Mouse (Mus musculus): ENCODE results near the gene Crygn. TPM values are rescaled to one million over a fixed set of nuclear protein-coding genes. Genes with fewer than 3 reads are reported as not detected.
A peak's percentile ranks its signal among the peaks of the same experiment; 100 is the strongest.

Gene Crygn
- polyA plus RNA-seq, 1 experiment from 2014 or later = 1.4 TPM

DNA sequence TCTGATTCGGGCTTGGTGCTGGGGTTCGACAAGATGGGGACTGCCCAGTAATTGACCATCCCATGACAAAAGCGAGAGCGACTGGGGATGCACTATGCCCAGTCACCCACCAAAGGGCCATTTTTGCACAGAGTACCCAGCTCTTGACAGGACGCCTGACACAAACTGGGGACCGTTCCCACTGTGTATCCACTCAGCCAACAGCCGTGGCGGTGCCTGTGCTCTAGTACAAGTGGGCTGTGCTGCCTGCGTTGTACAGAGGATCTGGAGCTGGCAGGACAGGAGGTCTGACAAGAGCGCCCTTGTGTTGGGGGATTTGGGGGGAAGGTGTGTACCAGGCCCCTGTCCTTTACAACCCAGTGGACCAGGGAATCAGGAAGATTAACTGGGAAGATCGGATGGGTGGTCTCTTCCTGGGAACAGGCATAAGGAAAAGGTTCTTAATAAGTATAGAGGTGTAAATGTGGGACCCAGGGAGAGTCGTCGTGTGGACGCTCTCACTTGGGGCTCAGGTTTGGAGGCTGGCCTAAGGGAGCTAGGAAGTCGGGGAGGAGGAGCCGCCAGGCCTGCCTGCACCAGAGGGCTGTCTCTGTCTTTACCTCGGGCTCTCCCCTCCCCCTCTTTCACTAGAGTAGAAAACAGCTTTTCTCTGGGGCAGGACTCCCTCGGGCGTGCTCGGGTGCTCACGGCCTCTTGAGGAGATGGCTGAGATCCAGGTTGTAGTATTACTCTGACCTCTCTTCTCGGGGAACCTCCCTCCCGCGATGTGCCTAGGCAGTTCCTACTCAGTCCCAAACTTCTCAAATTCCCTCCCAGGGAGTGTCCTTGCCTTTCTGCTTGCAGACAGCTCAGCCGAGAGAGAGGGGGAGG is 6.3 kb downstream of the Crygn start:
- no peaks in the 10 kb centered on the region for H3K27me3 ChIP-seq (ENCODE audit: control insufficient read depth, insufficient read depth, low read depth, low read length)
- ATAC-seq = peak; percentile 74
- H3K4me3 ChIP-seq (ENCODE audit: low read depth, low read length) = peak overlapping the region; percentile 48
- H3K4me2 ChIP-seq (ENCODE audit: low read length) = peak overlapping the region; percentile 74
- H3K27ac ChIP-seq (ENCODE audit: low read length) = peak overlapping the region; percentile 74
- H3K9ac ChIP-seq (ENCODE audit: low read depth, low read length) = peak overlapping the region; percentile 72
- no peaks in the 10 kb centered on the region for H3K9me3 ChIP-seq (replicated peaks; ENCODE audit: control insufficient read depth, low read length, poor library complexity, severe bottlenecking)
- 1% methylated on average over 25 of the region's 25 CpGs for WGBS
- H3K4me1 ChIP-seq (ENCODE audit: control insufficient read depth, insufficient read depth, low read length) = peaks cover 12% of the 10 kb centered on the region
- no peaks in the 10 kb centered on the region for H3K36me3 ChIP-seq (ENCODE audit: control insufficient read depth, insufficient read depth, low read length)

DNA sequence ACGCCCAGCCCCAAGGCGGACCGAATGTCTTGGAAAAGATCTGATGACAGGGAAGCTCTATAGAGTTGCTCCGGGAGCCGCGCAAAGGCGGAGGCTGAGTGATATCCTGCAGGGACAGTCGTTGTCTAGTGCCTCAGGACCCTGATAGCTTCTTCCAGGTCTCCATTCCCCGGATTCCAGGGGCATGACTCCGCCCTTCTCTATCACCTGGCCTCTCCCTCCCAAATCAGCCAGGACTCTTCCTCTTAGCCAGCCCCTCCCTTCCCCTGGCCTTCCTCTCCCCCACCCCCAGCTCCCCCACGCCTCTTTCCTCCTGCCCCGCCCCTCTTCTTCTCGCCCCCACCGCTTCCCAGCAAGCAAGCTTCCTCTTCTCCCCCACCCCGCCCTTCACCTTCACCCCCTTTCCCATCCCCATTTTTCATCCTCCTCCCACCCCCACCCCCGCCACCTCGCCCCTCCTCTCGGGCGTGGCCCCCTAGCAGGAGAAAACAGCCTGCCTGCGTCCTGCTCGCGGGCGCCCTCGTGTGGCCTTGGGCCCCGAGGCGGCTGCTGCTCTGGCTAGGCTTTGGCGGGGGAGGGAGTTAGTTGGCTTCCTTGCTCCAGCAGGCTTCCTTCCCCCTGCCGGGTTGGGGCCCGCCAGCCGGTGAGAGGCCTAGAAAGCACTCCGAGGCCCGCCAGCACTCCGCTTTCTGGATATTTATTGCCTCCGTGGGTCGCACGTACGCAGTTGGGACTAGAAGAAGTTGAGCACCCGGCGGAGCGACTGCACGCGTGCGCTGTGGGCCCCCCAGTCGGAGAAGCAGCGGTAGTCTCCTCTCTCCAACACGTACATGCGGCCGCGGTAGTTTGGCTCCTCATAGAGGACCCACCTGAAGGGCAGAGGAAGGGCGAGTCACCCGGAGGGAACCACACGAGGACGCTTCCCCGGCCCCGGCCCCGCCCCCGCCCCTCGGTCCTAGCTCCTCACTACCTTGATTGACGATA is 7.2 kb downstream of the Crygn start:
- ATAC-seq = peak; percentile 82
- Histone ChIP-seq H3K36me3 (ENCODE audit: control insufficient read depth, insufficient read depth, low read length) (no peaks in the 10 kb centered on the region), H3K4me2 (ENCODE audit: low read length) (peak overlapping the region; percentile 74), H3K4me3 (ENCODE audit: low read depth, low read length) (peak overlapping the region; percentile 48), H3K9me3 (replicated peaks; ENCODE audit: control insufficient read depth, low read length, poor library complexity, severe bottlenecking) (no peaks in the 10 kb centered on the region), H3K9ac (ENCODE audit: low read depth, low read length) (peak overlapping the region; percentile 72), H3K27me3 (ENCODE audit: control insufficient read depth, insufficient read depth, low read depth, low read length) (no peaks in the 10 kb centered on the region), H3K4me1 (ENCODE audit: control insufficient read depth, insufficient read depth, low read length) (peaks cover 12% of the 10 kb centered on the region), H3K27ac (ENCODE audit: low read length) (peak overlapping the region; percentile 74)
- WGBS = 1% methylated on average over 56 of the region's 59 CpGs

DNA sequence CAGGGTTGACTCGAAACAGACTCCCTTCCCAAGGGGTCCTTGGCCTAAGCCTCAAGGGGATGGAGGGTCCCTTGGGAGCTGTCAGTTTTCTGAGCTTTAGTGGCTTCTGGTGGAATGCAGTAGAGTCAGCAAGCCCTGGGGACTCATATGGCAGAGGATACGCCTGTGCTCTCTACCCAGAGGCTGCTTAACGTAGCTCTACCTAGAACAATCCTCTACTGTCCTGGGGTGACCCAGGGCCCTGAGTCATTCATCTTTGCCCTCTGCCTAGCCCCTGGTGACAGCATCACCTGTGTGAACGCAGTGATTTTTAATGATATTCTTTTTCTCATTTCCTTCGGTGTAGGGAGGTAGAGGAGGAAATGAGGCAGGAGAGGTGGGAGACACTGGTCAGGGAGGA is 8.1 kb downstream of the Crygn start:
- peak overlapping the region; percentile 52; the same call in 1 of the 2 replicates for H3K9ac ChIP-seq (ENCODE audit: low read depth, low read length)
- 60% methylated on average over 5 of the region's 5 CpGs for WGBS
- H3K4me3 ChIP-seq (ENCODE audit: low read depth, low read length) = peak overlapping the region; percentile 48
- no peaks in the 10 kb centered on the region for H3K9me3 ChIP-seq (replicated peaks; ENCODE audit: control insufficient read depth, low read length, poor library complexity, severe bottlenecking)
- peak overlapping the region; percentile 74 for H3K4me2 ChIP-seq (ENCODE audit: low read length)
- ATAC-seq = peak; percentile 26
- peak overlapping the region; percentile 74 for H3K27ac ChIP-seq (ENCODE audit: low read length)
- H3K4me1 ChIP-seq (ENCODE audit: control insufficient read depth, insufficient read depth, low read length) = peaks cover 12% of the 10 kb centered on the region
- H3K27me3 ChIP-seq (ENCODE audit: control insufficient read depth, insufficient read depth, low read depth, low read length) = no peaks in the 10 kb centered on the region
- H3K36me3 ChIP-seq (ENCODE audit: control insufficient read depth, insufficient read depth, low read length) = no peaks in the 10 kb centered on the region

DNA sequence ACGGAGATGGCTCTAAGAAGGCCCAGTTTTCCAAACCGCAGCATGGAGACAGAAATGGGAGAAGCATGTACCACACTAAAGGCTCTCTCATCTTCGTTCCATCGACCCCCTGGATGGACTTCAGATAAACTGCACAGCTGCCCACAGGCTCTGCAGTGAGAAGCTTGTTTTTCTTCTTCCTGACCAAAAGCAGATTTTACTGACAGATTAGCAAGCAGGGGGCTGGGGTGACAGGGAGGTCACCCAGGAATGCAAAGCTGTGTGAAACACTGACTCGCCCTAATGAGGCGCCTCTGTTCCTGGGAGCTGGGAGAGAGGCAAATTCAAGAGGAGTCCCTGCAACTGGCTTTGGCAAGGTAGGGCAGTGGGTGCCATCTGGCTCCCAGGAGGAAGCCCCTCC is 10.3 kb downstream of the Crygn start:
- H3K27ac ChIP-seq (ENCODE audit: low read length) = no peak overlapping the region
- no peak for ATAC-seq
- no peaks in the 10 kb centered on the region for H3K9me3 ChIP-seq (replicated peaks; ENCODE audit: control insufficient read depth, low read length, poor library complexity, severe bottlenecking)
- H3K4me3 ChIP-seq (ENCODE audit: low read depth, low read length) = no peak overlapping the region
- H3K9ac ChIP-seq (ENCODE audit: low read depth, low read length) = peak overlapping the region; percentile 26; the same call in 1 of the 2 replicates
- 7% methylated on average over 6 of the region's 6 CpGs for WGBS
- H3K4me1 ChIP-seq (ENCODE audit: control insufficient read depth, insufficient read depth, low read length) = peaks cover 12% of the 10 kb centered on the region
- H3K4me2 ChIP-seq (ENCODE audit: low read length) = no peak overlapping the region
- no peaks in the 10 kb centered on the region for H3K27me3 ChIP-seq (ENCODE audit: control insufficient read depth, insufficient read depth, low read depth, low read length)
- H3K36me3 ChIP-seq (ENCODE audit: control insufficient read depth, insufficient read depth, low read length) = no peaks in the 10 kb centered on the region

DNA sequence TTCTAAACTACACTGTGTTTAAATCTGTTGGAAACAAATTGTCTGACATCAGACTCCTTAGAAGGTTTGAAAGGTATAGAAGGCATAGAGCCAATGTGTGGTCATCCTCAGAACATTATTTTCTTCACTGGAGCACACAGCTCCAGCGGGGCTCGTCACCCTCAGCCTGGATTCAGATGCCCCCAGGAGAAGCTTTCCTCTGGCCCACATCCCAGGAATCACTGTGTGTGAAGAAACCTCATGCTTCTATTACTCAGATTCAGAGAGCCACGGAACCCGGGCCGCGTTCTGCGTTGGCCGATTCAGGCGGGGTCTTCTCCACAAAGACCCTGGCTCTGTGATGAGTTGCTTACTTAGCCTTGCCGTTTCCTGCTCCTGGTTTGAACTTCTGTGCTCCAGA is 13.9 kb downstream of the Crygn start:
- no peak for ATAC-seq
- no peak overlapping the region for H3K4me3 ChIP-seq (ENCODE audit: low read depth, low read length)
- no peaks in the 10 kb centered on the region for H3K4me1 ChIP-seq (ENCODE audit: control insufficient read depth, insufficient read depth, low read length)
- H3K27me3 ChIP-seq (ENCODE audit: control insufficient read depth, insufficient read depth, low read depth, low read length) = no peaks in the 10 kb centered on the region
- no peak overlapping the region for H3K9ac ChIP-seq (ENCODE audit: low read depth, low read length)
- no peaks in the 10 kb centered on the region for H3K9me3 ChIP-seq (replicated peaks; ENCODE audit: control insufficient read depth, low read length, poor library complexity, severe bottlenecking)
- H3K36me3 ChIP-seq (ENCODE audit: control insufficient read depth, insufficient read depth, low read length) = no peaks in the 10 kb centered on the region
- 93% methylated on average over 10 of the region's 10 CpGs for WGBS
- no peak overlapping the region for H3K27ac ChIP-seq (ENCODE audit: low read length)
- no peak overlapping the region for H3K4me2 ChIP-seq (ENCODE audit: low read length)

DNA sequence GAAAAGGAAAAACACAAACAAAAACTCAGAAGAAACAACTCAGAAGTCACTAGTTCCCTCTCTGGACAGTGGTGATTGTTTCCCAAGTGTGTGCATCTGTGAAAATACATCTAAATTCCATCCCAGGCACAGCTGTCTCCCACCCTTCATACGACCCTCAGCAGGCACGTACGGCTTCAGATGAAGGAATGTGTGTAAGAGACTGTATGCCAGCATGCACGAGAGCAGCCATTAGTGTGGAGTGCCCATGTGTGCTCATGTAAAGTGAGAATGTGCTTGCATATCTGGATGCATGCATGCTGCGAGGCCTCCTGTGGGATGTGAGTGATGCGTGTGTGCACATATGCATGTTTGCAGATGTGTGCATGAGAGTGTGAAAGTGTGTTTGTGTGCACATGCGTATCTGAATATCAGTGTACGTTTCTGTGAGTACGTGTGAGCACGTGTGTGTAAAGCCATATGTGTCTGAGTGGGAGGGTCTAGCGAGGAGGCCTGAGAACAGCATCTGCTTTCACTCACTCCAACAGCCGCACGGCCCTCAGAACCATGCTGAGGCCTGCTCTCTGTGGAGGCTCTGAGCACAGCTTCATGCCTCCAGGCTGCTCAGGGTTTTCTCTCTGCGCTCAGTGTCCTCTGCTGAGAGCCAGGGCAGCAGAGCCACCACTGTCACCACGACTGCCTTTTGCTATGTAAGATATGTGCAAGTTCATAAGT is 16.5 kb downstream of the Crygn start:
- Histone ChIP-seq H3K9ac (ENCODE audit: low read depth, low read length) (no peak overlapping the region), H3K27ac (ENCODE audit: low read length) (no peak overlapping the region), H3K36me3 (ENCODE audit: control insufficient read depth, insufficient read depth, low read length) (no peaks in the 10 kb centered on the region), H3K4me3 (ENCODE audit: low read depth, low read length) (no peak overlapping the region), H3K9me3 (replicated peaks; ENCODE audit: control insufficient read depth, low read length, poor library complexity, severe bottlenecking) (no peaks in the 10 kb centered on the region), H3K4me1 (ENCODE audit: control insufficient read depth, insufficient read depth, low read length) (no peaks in the 10 kb centered on the region), H3K4me2 (ENCODE audit: low read length) (no peak overlapping the region), H3K27me3 (ENCODE audit: control insufficient read depth, insufficient read depth, low read depth, low read length) (no peaks in the 10 kb centered on the region)
- WGBS = 81% methylated on average over 15 of the region's 15 CpGs
- ATAC-seq = no peak

DNA sequence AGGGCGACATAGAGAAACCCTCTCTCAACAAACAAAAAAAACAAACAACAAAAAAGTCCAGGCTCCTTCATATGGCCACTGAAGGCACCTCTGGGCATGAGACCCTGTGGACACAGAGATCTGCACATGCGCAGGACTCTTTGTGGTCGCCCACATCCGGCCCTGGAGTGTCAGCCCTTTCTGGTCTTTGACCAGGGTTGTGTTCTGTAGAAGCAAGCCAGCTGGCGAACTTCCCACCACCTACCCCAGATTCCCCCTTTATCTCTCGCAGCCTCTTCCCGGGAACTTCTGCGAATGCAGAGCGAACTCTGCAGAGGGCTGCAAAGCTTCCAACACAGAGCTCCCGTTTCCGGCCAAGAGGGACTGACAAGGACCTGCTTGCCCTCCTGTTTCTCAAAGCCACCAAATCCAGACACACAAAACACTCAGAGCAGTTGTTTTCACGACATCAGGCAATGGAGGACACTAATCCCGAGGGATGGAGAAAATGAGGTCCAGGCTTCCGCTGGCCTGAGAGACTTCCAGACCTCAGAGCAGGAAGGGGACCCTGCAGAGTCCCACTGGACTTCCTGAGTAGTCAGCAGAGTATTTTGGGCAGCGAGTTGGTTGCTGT is 18.6 kb downstream of the Crygn start:
- H3K27ac ChIP-seq (ENCODE audit: low read length) = 0 out of 2 replicates have a peak overlapping the region, but pooled peaks have one; percentile 26
- H3K36me3 ChIP-seq (ENCODE audit: control insufficient read depth, insufficient read depth, low read length) = no peaks in the 10 kb centered on the region
- H3K4me1 ChIP-seq (ENCODE audit: control insufficient read depth, insufficient read depth, low read length) = no peaks in the 10 kb centered on the region
- no peak overlapping the region for H3K4me2 ChIP-seq (ENCODE audit: low read length)
- no peaks in the 10 kb centered on the region for H3K27me3 ChIP-seq (ENCODE audit: control insufficient read depth, insufficient read depth, low read depth, low read length)
- H3K9ac ChIP-seq (ENCODE audit: low read depth, low read length) = no peak overlapping the region
- WGBS = 60% methylated on average over 15 of the region's 15 CpGs
- H3K9me3 ChIP-seq (replicated peaks; ENCODE audit: control insufficient read depth, low read length, poor library complexity, severe bottlenecking) = no peaks in the 10 kb centered on the region
- no peak for ATAC-seq
- H3K4me3 ChIP-seq (ENCODE audit: low read depth, low read length) = no peak overlapping the region

DNA sequence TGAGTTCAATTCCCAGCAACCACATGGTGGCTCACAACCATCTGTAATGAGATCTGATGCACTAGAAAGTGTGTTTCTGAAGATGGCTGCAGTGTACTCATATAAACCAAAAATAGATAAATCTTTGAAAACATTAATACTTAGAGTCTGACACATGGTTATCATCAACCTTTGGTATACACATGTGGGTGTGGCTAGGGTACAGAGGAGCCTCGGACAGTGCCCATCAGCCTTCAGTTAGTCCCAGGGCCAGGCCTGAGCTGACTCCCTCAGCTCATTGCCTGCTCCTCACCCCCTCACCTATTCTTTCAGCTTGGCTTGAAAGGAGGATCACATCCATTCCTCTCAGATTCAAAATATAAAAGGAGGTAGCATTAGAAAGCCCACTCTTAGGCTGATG is 19.3 kb downstream of the Crygn start:
- 100% methylated on average over 1 of the region's 1 CpGs for WGBS
- Histone ChIP-seq H3K4me2 (ENCODE audit: low read length) (no peak overlapping the region), H3K9ac (ENCODE audit: low read depth, low read length) (no peak overlapping the region), H3K27ac (ENCODE audit: low read length) (no peak overlapping the region), H3K36me3 (ENCODE audit: control insufficient read depth, insufficient read depth, low read length) (no peaks in the 10 kb centered on the region), H3K4me3 (ENCODE audit: low read depth, low read length) (no peak overlapping the region), H3K4me1 (ENCODE audit: control insufficient read depth, insufficient read depth, low read length) (no peaks in the 10 kb centered on the region), H3K27me3 (ENCODE audit: control insufficient read depth, insufficient read depth, low read depth, low read length) (no peaks in the 10 kb centered on the region), H3K9me3 (replicated peaks; ENCODE audit: control insufficient read depth, low read length, poor library complexity, severe bottlenecking) (no peaks in the 10 kb centered on the region)
- ATAC-seq = no peak

Measured in midbrain, embryonic 16.5 days (tissue).